Mouse (Mus musculus) neutrophil, adult 83 days (primary cell): Measurements from ENCODE around the gene Ripor2. TPM values are rescaled to one million over a fixed set of nuclear protein-coding genes. Genes with fewer than 3 reads are reported as not detected.

Experiments
- total RNA-seq, 2 experiments: library from RNA; stranded (reverse); gene quantifications; one replicate each; pipeline ENCODE4 v1.2.4; 2023

Gene Ripor2
- total RNA-seq, result 100 to 1,000 TPM; 291 to 296 TPM

GRCm38 (mm10) chr13:24581833-24582232, at the start of gene Ripor2:
Ripor2 (plus strand) TSS chr13:24582189.

GRCm38 (mm10) chr13:24741028-24741427, 159.0 kb downstream of the Ripor2 start, which contains the start of gene Armh2:
Armh2 (plus strand) TSS chr13:24741232.

GRCm38 (mm10) chr13:24761403-24762227, 179.6 kb downstream of the Ripor2 start, which contains the start of gene Gmnn:
Gmnn (minus strand) TSS chr13:24761923.

Other genes starting within 250 kb of the Ripor2 start
- not detected for gene Armh2, start 159.0 kb downstream of the Ripor2 start, total RNA-seq
- gene Gmnn, start 179.7 kb downstream of the Ripor2 start, total RNA-seq, result 10 to 100 TPM; 35.9 to 40.2 TPM
- gene BC005537, start 219.5 kb downstream of the Ripor2 start, total RNA-seq, result 100 to 1,000 TPM; 150 to 172 TPM
- 10 to 100 TPM in 1 of 2 experiments, 1 to 10 TPM in 1; 8.7 to 10.3 TPM for gene Acot13, start 249.4 kb downstream of the Ripor2 start, total RNA-seq
- gene Tdp2, start 249.5 kb downstream of the Ripor2 start, total RNA-seq, result 10 to 100 TPM; 22.7 to 24.9 TPM